Mouse (Mus musculus) layer of hippocampus, postnatal 25 days (tissue): Measurements from ENCODE around the gene Rps6ka5. TPM values are rescaled to one million over a fixed set of nuclear protein-coding genes. Genes with fewer than 3 reads are reported as not detected.
A peak's percentile ranks its signal among the peaks of the same experiment; 100 is the strongest.

Experiments used
- DNase-seq, 2 experiments: peaks; one replicate each; pipeline ENCODE4 v3.0.0; 2022; ENCODE audit warnings: mixed read lengths in 2 of 2, low spot score in 1 of 2; ENCODE audit errors: extremely low spot score in 1 of 2
- total RNA-seq, 2 experiments: library from RNA; stranded (reverse); gene quantifications; 2 replicates each; pipeline ENCODE4 v1.2.3; 2021

Gene Rps6ka5
- total RNA-seq: 10 to 100 TPM; 20.9 to 22.4 TPM

DNA sequence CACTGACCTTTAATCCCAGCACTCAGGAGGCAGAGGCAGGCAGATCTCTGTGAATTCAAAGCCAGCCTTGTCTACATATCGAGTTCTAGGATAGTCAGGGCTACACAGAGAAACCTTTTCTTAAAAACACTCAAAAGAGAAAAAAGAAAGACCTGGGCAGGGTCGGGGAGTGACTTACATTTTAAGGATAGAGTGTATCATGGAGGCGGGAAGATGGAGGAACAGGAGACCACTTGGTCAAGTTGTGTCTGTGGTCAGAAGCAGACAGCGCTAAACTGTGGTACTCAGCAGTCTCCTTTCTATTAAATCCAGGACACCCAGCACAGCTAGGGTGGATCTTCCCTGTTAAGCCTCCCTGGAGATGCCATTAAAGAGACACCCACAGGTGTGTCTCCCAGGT lies at the start of gene Rps6ka5:
Gene Rps6ka5 (minus strand): TSS at position 333 of the 400 bp plus-strand sequence.
- no peak for DNase-seq

DNA sequence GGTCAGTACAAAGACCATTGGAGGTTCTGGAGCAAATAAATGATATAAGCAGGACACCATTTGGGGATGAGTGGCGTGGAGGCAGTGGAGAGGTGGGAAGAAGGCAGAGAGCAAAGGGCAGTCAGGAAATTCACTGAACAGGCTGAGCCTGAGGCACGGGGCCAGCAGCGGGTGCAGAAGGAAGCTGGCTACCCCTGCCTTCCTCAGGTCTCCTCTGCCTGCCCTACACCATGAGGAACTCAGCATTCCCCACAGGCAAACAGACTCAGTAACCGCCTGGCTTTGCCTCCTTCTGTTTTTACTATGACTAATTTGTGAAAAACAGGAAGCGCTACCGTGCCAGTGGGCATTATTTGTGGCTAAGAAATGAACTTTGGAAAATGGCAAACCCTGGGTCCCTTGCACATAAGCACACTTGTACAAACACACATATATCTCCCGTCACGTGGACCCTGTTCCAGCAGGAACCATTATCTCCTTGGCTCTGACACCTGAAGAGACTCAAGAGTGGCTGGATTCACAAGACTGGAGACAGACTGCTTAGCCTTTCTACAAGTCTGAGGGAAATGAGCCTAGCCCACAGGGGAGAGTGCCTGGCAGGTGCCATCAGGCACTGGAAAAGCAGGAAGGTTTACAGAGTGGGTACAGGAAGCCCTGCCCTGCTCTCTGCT lies 49.3 kb upstream of the Rps6ka5 start:
- no peak for DNase-seq

DNA sequence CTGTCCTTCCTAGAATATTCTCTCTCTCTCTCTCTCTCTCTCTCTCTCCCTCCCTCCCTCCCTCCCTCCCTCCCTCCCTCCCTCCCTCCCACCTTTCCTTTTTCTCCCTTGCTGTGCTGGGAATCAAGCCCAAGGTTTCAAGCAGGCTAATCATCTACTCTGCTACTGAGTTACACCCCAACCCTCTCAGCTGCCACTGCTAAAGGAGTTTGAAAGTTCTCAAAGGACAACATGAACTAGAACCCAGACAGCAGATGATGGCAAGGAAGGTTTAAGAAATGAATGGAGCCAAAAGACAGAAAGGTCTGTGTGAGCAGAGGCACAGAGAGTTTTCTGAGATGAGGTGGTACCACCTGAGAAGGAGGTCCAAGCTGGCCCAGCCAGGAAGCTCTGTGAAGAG lies 48.5 kb upstream of the Rps6ka5 start:
- no peak for DNase-seq

DNA sequence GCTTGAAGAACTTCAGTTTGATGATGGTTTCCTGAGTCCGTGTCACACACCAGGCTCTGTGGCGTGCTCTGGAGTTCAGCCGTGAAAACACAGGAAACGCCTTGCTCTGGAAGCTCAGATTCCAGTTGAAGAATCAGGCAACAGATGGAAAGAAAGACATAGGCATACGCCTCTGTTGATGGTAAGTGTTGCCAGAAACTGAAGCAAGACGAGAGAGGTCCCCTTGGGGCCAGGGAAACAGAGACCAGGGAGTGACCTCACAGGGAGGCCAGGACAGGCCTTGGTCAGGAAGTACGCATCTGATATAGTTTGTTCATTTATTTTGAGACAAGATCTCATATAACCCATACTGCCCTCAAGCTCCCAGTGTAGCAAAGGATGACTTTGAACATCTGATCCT lies 48.0 kb upstream of the Rps6ka5 start:
- no peak for DNase-seq

DNA sequence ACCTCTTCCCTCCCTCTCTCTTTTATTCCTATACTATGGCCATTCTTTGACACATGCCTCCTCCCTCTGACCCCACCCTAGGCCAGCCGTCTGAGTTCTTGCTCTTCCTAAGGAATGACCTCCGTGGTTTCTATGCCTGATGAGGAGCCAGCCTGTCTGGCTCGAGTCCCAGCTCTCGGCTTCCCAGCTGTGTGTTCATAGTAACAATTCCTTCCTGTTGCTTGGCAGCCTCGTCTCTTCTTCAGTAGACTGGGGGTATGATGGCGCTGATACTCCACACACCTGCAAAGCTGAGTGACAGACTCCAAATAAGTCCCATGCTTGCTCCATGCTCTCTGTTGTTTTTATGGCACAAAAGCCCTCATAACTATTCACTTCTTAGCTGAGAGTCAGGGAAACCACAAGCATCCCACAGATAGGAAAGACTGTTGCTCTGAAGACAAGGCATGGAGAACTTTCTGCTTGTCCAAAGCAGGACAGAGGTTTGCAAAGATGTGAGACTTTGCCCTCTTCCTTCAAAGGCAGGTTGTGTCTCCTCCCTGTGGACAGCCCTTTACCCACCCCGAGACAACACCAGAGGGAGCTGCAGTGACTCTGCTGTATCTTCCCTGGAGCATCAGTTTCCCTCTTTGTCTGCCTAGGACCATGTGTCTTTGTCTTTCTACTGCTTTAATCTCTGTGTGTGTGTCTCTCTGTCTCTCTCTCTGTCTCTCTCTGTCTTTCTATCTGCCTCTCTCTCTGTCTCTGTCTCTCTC lies 45.6 kb upstream of the Rps6ka5 start:
- DNase-seq: peak in 1 of 2 experiments; percentile 36

DNA sequence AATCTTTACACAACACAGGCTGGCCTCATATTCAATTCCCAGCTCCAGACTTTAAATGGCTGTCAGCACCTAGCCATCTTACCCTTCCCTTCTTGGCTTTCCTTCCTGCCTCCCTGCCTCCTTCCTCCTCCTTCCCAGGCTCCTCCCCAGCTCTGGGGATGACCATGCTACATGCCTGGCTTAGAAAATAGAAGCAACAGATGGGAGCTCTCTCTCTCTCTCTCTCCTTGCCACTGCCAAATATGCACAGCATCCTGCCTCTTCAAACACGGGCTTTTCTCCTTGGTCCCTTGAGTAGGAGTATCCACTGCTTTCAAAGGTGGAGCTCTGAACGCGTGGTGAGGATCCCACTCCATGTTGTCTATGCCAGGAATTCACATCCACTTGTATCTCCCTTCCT lies 44.0 kb upstream of the Rps6ka5 start:
- DNase-seq: no peak

DNA sequence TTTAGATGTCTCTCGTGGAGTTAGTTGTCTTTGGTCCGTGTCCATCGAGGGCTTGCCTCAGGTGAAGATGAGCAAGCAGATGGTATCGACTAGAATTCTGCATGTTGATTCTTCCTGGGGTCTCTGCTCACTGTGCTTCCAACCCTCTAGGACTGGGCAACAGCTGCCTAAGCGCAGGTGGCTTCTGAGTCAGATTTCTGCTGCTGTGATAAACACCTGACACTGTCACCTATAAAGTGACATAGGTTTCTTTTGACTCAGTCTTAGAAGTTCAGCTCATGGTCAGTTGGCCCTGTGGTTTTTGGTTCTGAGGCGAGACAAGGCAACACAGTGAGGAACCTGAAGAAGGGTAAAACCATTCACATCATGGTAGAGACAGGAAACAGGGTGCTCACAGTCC lies 43.1 kb upstream of the Rps6ka5 start:
- no peak for DNase-seq

DNA sequence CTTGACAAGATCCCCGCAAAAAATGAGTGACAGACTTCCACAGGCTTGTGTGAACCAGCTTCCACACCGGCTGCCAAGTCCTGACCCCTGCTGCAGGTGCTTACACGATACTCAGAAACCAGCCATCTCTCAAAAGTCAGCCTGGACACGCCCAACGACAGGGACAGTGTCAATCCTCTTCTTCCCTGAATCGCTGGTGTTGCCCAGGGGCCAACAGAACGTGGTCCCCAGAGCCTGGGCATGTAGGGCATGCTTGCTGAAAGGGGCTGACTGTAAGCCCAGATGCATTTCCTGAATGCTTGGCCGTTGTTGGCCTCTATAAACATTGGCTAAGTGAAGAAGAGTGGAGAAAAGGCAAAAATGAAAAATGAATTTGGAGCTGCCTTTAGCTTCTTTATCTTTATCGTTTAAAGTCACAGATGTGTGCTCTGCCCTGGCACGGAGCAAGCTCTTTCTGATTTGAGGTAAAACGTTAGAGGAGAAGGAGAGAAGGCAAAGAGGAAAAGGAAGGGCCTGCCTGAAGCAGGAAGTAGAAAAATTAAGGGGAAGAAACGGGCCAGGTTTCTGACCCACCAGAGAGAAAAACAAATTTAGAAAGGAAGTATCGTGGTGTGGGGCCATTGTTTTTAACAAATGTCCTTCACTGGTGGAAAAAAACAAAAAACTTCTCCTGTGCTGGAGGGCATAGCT lies 37.7 kb upstream of the Rps6ka5 start:
- no peak for DNase-seq

DNA sequence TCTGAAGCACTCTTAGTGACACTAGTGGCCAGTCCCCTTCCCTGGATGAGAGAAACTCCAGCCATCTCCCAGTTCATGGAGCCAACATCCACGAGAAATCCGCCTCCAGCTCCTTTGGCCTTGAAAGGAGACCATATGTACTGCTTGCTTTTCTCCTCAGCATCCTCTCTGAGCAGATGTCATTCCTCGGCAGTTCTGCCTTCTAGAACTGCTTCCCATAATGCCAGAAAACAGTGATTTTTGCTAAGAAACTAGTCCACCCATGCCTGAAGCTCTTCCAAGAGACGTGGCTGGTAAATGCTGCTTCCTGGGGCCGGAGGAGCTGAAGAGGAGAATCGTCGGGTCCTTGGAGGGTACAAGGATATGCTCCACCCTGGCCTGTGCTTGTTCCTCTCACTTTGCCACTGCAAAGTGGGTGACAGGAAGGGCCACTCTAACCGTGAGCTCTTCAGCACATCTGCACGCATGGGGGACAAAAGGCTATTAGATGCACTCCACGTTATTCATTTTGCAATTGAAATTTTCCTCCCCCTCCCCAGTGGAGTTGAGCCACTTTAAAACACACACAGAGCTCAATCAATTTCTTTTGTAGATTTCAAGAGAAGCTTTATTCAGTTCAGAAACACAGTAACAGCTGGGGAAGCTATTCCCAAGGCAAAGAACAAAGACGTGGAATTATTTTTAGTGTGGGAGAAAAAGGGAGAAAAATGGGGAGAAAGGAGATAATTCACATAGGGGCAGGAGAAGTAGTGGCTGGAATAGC lies 36.1 kb upstream of the Rps6ka5 start:
- DNase-seq: no peak

DNA sequence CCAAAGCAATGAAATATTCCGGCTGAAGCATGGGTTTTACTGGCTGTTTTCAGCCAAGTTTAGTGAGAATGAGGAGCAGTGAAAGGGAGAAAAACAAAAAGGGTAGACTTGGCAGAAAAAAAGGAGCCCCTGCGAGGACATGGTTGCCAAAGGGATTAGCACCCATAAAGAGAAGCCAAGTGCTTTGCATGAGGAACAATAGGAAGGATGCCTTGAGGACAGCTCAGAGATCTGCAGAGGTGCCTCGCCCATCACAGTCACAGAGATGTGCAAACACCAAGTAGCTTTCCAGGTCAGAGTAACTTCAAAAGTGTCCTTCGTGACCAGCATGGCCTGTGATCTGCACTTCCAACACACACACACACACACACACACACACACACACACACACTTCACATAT lies 30.6 kb upstream of the Rps6ka5 start:
- no peak for DNase-seq

DNA sequence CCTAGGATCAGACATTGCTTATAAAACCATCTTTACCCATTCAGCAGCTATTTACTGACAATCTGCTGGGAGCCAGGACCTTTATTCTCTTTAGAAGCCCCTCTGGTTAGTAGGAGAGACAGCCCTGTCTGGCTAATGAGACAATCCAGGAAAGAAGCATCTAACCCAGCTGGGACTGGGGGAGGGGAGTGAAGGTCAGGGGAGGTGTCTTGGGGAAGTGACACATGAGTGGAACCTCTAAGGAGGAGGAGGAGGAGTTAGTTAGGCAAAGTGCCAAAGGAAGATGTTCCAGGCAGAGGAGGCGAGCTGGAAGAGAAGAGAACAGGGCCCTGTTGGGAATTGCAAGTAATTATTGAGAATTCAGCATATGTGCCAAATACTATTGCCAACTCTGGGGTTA lies 26.9 kb upstream of the Rps6ka5 start:
- DNase-seq: no peak

DNA sequence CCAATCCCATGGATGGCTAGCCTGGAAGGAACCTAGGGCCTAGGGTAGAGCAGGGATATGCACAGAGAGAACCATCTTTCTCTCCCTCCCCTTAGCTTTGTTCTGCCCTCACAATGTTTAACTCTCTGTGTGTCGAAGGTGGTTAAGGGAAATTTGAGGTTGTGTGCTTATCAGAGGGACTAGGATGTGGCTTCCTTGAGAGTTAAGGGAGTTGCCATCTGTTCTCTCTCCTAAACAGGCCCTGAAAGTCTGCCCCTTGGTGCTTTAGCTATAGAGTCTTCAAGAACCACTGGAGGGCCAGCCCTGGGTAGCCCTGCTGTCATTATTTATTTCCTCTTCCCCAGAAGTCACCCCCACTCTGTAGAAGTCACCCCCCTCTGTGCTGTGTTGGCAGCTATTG lies 26.2 kb upstream of the Rps6ka5 start:
- no peak for DNase-seq

DNA sequence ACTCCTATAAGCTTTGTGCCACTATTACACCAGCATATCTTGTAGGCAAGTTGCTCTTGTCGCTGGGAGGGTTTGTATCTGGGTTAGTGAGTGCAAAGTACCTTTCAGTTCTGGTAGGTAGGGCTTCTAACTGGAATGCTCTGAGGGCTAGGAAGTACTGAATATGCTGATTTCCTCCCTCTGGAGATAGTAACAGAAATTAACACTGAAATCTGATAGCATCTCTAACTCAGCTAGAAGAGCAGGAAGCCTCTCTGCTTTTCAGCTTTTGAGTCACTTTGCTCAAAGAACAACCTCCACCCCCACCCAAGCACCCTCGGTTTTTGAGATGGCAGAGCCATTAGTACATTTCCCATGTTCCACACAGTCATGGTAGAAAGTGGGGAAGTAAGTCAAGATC lies 15.7 kb upstream of the Rps6ka5 start:
- DNase-seq: no peak

DNA sequence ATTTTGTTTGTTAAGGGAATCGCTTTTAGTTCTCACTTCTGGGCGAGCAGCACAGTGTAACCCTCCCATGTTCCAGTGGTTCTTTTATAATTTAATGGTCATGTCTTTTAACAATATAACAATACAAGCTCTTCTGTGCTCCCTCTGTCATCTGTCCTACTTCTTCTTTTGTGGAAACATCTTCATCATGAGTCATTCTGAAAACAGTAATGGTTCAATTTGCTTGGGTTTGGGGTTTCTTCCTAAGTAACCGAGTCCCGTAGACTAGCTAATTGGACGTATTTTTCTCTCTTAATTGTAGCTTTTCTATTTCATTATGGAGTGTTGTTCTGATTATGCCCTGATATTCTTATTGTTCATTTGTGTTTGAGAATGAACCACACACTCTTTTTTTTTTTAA lies 13.5 kb upstream of the Rps6ka5 start:
- DNase-seq: no peak

DNA sequence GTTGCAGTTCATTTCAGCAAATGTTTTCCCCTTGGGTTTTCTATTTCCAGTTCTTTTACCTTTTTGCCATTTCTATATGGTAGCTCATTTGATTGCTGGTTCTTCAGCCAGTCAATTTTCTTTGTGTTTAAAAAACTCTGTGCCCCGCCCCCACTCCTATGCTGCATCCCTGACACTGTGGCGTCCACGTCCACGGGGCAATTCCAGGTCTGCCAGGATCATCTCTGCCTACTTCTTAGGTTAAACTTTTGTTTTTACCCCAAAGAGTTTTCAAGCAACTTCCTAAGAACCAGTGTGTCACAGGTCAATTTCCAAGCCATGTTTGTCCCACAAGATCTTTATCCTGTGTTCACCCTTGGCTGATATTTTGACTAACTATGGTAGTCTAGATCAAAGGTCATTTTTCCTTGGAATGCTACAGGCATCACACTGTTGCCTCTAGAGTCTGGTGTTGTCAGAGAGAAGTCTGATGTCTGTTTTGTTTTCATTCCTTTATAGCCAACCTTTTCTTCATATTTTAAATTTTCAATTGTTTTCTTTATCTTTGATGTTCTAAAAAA lies 12.3 kb upstream of the Rps6ka5 start:
- no peak for DNase-seq

DNA sequence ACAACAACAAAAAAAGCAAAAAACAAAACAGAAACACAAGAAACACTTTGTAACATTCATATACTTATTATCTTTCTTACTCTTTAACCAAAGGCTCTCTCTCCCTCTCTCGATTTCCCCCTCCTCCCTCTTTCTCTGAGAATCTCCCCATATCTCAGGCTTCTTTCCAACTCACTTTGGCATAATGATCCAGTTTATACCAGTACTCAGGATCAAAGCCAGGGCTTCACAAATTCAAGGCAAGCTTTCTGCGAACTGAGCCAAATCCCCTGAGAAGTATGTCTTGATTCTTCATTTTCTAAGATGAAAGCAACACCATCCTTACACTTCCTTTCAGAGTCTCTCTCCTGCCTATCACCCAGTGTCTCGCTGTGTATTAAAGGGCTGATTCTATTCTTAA lies 11.7 kb upstream of the Rps6ka5 start:
- DNase-seq: no peak

DNA sequence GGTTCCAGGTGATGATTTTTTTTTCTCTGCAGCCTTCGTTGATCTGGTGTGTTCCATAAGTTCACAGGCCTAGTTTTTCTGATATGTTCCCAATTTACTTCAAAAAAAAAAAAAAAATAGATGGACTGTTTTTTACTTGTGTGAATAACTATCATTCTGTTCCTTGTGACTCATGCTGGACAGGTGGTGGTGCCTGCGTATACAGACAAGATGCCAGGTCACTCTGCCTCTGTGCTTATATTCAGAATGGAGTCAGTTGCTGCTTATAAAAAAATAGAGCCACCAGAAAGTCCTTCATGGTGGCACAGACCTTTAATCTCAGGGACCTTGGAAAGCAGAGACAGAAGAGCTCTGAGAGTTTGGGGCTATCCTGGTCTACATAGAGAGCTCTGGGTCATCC lies 8.8 kb upstream of the Rps6ka5 start:
- no peak for DNase-seq

DNA sequence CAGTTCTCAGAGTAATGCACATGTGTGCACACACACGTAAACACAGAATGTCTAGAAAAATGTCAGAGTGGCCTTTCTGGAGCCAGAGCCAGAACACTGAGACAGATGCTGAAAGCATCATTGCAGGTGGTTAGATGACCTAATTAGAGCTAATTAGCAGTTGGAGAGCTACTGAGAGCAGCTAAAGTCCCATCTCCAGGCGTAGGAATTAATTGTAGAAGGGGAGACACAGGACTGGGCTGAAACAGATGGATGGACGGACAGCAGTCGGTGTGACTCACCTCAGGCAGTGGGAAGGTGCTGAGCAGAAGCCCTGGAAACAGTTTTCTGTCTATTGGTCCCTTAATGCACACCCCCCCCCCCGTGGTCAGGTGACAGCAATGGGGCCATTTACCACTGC lies 8.4 kb upstream of the Rps6ka5 start:
- no peak for DNase-seq

DNA sequence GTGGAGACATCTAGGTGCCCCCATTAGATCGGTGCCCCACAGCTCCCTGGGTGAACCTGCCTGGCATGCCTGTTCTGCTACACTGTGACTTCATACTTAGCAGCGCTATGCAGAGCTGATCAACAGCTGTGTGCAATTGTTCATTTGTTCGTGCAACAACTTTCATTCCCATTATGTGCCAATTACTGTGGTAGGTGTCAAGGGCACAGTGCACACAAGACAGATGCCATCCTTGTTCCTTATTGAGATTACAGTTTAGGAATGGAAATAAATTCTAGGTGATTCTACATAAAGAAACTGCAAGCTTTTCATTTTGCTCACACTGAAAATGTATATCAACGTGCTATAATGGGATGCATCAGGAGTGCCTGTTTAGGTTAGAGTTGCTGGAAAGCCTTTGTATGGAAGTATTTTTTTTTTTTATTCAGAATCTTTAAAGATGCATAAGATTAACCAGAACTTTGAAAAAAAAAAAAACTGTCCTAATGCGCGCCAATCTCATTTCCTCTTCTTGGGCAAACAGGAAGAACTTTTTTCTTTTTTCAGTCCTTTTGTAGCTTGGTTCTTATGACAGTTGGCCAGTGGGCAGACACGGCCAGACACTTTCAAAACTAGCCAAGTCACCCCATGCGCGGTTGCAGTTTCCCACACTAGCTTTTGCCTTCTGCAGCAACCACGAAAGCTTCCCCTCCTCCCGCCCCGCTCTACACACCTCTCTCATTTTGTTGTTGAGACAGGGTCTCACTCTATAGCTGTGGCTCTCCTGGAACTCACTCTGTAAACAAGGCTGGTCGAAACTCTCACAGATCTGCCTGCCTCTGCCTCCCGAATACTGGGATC lies 2.1 kb upstream of the Rps6ka5 start:
- DNase-seq: no peak

DNA sequence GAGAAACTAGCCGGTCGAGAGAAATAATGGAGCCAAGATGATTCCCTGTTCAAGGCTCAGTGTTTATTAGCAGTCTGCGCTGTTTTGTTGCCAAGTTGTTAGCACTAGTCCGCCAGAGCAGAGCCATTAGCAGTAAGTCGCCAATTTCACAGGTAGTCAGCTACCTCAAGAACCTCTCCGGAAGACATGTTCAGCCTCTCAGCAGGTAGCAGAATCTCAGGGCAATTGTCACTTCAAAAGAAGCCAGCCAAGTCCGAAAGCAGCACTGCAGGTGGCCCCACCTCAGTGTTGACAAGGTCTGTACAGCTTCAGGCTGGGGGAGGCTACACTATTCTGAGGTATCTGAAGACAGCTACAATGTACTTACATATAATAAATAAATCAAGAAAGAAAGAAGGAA lies 1.1 kb upstream of the Rps6ka5 start:
- no peak for DNase-seq
